Mouse (Mus musculus): ENCODE measurements around the gene Lhx5. TPM values are rescaled to one million over a fixed set of nuclear protein-coding genes. Genes with fewer than 3 reads are reported as not detected.
A peak's percentile ranks its signal among the peaks of the same experiment; 100 is the strongest.

Gene Lhx5
- polyA plus RNA-seq (2015; fragmentation: Nextera tagmentation; extraction: Ambion mirVana), result not detected in 2 replicates

GRCm38 (mm10) chr5:120431649-120432485, at the start of gene Lhx5:
TSS of gene Lhx5 (plus strand) at chr5:120431699.
- Histone ChIP-seq H3K4me3 (ENCODE audit: low read length) (no peak within 1 kb of the TSS), H3K36me3 (ENCODE audit: control insufficient read depth, insufficient read depth, low read length) (no peaks in the 10 kb centered on the region), H3K9me3 (ENCODE audit: control insufficient read depth, low read length) (no peaks in the 10 kb centered on the region), H3K27me3 (replicated peaks; ENCODE audit: control insufficient read depth, insufficient read depth, low read length) (peaks cover 96% of the 10 kb centered on the region), H3K27ac (ENCODE audit: low read length) (no peak within 1 kb of the TSS), H3K4me1 (ENCODE audit: control insufficient read depth, insufficient read depth, low read length) (peaks cover 9% of the 10 kb centered on the region), H3K9ac (ENCODE audit: low read depth, low read length) (no peak within 1 kb of the TSS), H3K4me2 (ENCODE audit: low read depth, low read length) (no peak within 1 kb of the TSS)
- ATAC-seq, result no peak
- under 1% methylated on average over 69 of the region's 69 CpGs for WGBS

GRCm38 (mm10) chr5:120386361-120386760, 45.1 kb upstream of the Lhx5 start:
- H3K4me1 ChIP-seq (ENCODE audit: control insufficient read depth, insufficient read depth, low read length), result no peaks in the 10 kb centered on the region
- no peak for ATAC-seq
- no peaks in the 10 kb centered on the region for H3K9me3 ChIP-seq (ENCODE audit: control insufficient read depth, low read length)
- no peak overlapping the region for H3K4me2 ChIP-seq (ENCODE audit: low read depth, low read length)
- no peak overlapping the region for H3K9ac ChIP-seq (ENCODE audit: low read depth, low read length)
- 0 out of 2 replicates have a peak, but pooled peaks cover 2% of the 10 kb centered on the region for H3K27me3 ChIP-seq (replicated peaks; ENCODE audit: control insufficient read depth, insufficient read depth, low read length)
- 74% methylated on average over 4 of the region's 4 CpGs for WGBS
- H3K36me3 ChIP-seq (ENCODE audit: control insufficient read depth, insufficient read depth, low read length), result no peaks in the 10 kb centered on the region
- H3K27ac ChIP-seq (ENCODE audit: low read length), result no peak overlapping the region
- no peak overlapping the region for H3K4me3 ChIP-seq (ENCODE audit: low read length)

- Histone ChIP-seq H3K9me3 (ENCODE audit: control insufficient read depth, low read length) (no peaks in the 10 kb centered on the region), H3K4me1 (ENCODE audit: control insufficient read depth, insufficient read depth, low read length) (no peaks in the 10 kb centered on the region), H3K9ac (ENCODE audit: low read depth, low read length) (no peak overlapping the region), H3K27me3 (replicated peaks; ENCODE audit: control insufficient read depth, insufficient read depth, low read length) (peaks cover 3% of the 10 kb centered on the region; the same call in 1 of the 2 replicates), H3K27ac (ENCODE audit: low read length) (no peak overlapping the region), H3K4me3 (ENCODE audit: low read length) (no peak overlapping the region), H3K36me3 (ENCODE audit: control insufficient read depth, insufficient read depth, low read length) (no peaks in the 10 kb centered on the region), H3K4me2 (ENCODE audit: low read depth, low read length) (no peak overlapping the region)
- ATAC-seq, result no peak
- WGBS, result 49% methylated on average over 9 of the region's 9 CpGs
These were observed 42.7 kb upstream of the Lhx5 start for GRCm38 (mm10) chr5:120388765-120389164.

- Histone ChIP-seq H3K4me3 (ENCODE audit: low read length) (no peak overlapping the region), H3K27ac (ENCODE audit: low read length) (no peak overlapping the region), H3K9ac (ENCODE audit: low read depth, low read length) (no peak overlapping the region), H3K27me3 (replicated peaks; ENCODE audit: control insufficient read depth, insufficient read depth, low read length) (peaks cover 12% of the 10 kb centered on the region), H3K36me3 (ENCODE audit: control insufficient read depth, insufficient read depth, low read length) (no peaks in the 10 kb centered on the region), H3K4me2 (ENCODE audit: low read depth, low read length) (no peak overlapping the region), H3K4me1 (ENCODE audit: control insufficient read depth, insufficient read depth, low read length) (no peaks in the 10 kb centered on the region), H3K9me3 (ENCODE audit: control insufficient read depth, low read length) (no peaks in the 10 kb centered on the region)
- 68% methylated on average over 2 of the region's 2 CpGs for WGBS
- ATAC-seq, result no peak
These were observed 41.5 kb upstream of the Lhx5 start for GRCm38 (mm10) chr5:120389973-120390372.

- H3K4me2 ChIP-seq (ENCODE audit: low read depth, low read length), result no peak overlapping the region
- no peak for ATAC-seq
- no peaks in the 10 kb centered on the region for H3K36me3 ChIP-seq (ENCODE audit: control insufficient read depth, insufficient read depth, low read length)
- 22% methylated on average over 25 of the region's 25 CpGs for WGBS
- H3K4me3 ChIP-seq (ENCODE audit: low read length), result no peak overlapping the region
- H3K27me3 ChIP-seq (replicated peaks; ENCODE audit: control insufficient read depth, insufficient read depth, low read length), result peaks cover 35% of the 10 kb centered on the region
- H3K9ac ChIP-seq (ENCODE audit: low read depth, low read length), result no peak overlapping the region
- no peaks in the 10 kb centered on the region for H3K4me1 ChIP-seq (ENCODE audit: control insufficient read depth, insufficient read depth, low read length)
- H3K9me3 ChIP-seq (ENCODE audit: control insufficient read depth, low read length), result no peaks in the 10 kb centered on the region
- no peak overlapping the region for H3K27ac ChIP-seq (ENCODE audit: low read length)
These were observed 37.4 kb upstream of the Lhx5 start for GRCm38 (mm10) chr5:120393871-120394667.

- Histone ChIP-seq H3K4me2 (ENCODE audit: low read depth, low read length) (no peak overlapping the region), H3K4me1 (ENCODE audit: control insufficient read depth, insufficient read depth, low read length) (no peaks in the 10 kb centered on the region), H3K9ac (ENCODE audit: low read depth, low read length) (no peak overlapping the region), H3K9me3 (ENCODE audit: control insufficient read depth, low read length) (no peaks in the 10 kb centered on the region), H3K4me3 (ENCODE audit: low read length) (no peak overlapping the region), H3K27ac (ENCODE audit: low read length) (no peak overlapping the region), H3K36me3 (ENCODE audit: control insufficient read depth, insufficient read depth, low read length) (no peaks in the 10 kb centered on the region), H3K27me3 (replicated peaks; ENCODE audit: control insufficient read depth, insufficient read depth, low read length) (peaks cover 42% of the 10 kb centered on the region)
- no peak for ATAC-seq
- 3% methylated on average over 13 of the region's 13 CpGs for WGBS
These were observed 33.5 kb upstream of the Lhx5 start for GRCm38 (mm10) chr5:120397988-120398387.

- 63% methylated on average over 12 of the region's 12 CpGs for WGBS
- Histone ChIP-seq H3K4me1 (ENCODE audit: control insufficient read depth, insufficient read depth, low read length) (peaks cover 6% of the 10 kb centered on the region; the same call in 1 of the 2 replicates), H3K9me3 (ENCODE audit: control insufficient read depth, low read length) (no peaks in the 10 kb centered on the region), H3K4me3 (ENCODE audit: low read length) (no peak overlapping the region), H3K27me3 (replicated peaks; ENCODE audit: control insufficient read depth, insufficient read depth, low read length) (peaks cover 24% of the 10 kb centered on the region), H3K9ac (ENCODE audit: low read depth, low read length) (no peak overlapping the region), H3K36me3 (ENCODE audit: control insufficient read depth, insufficient read depth, low read length) (no peaks in the 10 kb centered on the region), H3K27ac (ENCODE audit: low read length) (no peak overlapping the region; the same call in 1 of the 2 replicates), H3K4me2 (ENCODE audit: low read depth, low read length) (no peak overlapping the region)
- ATAC-seq, result peak; percentile 86
These were observed 26.5 kb upstream of the Lhx5 start for GRCm38 (mm10) chr5:120404831-120405591.

GRCm38 (mm10) chr5:120408933-120409332, 22.6 kb upstream of the Lhx5 start:
- Histone ChIP-seq H3K4me1 (ENCODE audit: control insufficient read depth, insufficient read depth, low read length) (peaks cover 6% of the 10 kb centered on the region; the same call in 1 of the 2 replicates), H3K27me3 (replicated peaks; ENCODE audit: control insufficient read depth, insufficient read depth, low read length) (peaks cover 35% of the 10 kb centered on the region), H3K9me3 (ENCODE audit: control insufficient read depth, low read length) (peaks cover 2% of the 10 kb centered on the region; the same call in 1 of the 2 replicates), H3K27ac (ENCODE audit: low read length) (no peak overlapping the region), H3K4me2 (ENCODE audit: low read depth, low read length) (no peak overlapping the region), H3K9ac (ENCODE audit: low read depth, low read length) (no peak overlapping the region), H3K4me3 (ENCODE audit: low read length) (no peak overlapping the region), H3K36me3 (ENCODE audit: control insufficient read depth, insufficient read depth, low read length) (no peaks in the 10 kb centered on the region)
- ATAC-seq, result no peak
- 70% methylated on average over 14 of the region's 14 CpGs for WGBS
